Mouse (Mus musculus): ENCODE data around the gene Dpy30.

Gene Dpy30

DNA sequence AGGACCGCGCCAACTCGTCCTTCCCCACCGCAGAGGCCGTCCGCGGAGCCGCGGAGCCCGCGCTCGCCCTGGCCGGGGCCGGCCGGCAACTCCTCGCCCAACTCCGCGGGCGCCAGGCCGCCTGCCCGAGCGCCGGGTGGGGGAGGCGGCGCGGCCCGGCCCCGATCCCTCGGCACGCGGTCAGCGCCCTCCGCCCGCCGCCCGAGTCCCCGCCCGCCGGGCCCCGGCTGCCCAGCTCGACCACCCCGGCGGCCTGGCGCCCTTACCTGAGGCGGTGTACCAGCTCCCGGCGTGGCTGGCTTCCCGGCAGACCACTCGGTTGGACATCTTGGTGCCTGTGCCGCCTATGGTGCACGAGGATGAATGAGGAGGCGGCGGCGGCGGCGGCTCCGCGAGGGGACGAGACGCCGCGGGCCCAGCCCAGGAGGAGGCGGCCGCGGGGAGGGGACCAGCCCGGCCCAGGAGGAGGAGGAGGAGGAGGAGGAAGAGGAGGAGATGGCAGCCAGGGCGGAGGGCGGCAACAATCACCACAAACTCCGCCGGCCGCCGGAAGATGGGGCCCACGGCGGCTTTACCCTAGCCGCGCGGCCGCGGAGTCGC is 29.2 kb downstream of the Dpy30 start:
- peak; percentile 80 for DNase-seq

DNA sequence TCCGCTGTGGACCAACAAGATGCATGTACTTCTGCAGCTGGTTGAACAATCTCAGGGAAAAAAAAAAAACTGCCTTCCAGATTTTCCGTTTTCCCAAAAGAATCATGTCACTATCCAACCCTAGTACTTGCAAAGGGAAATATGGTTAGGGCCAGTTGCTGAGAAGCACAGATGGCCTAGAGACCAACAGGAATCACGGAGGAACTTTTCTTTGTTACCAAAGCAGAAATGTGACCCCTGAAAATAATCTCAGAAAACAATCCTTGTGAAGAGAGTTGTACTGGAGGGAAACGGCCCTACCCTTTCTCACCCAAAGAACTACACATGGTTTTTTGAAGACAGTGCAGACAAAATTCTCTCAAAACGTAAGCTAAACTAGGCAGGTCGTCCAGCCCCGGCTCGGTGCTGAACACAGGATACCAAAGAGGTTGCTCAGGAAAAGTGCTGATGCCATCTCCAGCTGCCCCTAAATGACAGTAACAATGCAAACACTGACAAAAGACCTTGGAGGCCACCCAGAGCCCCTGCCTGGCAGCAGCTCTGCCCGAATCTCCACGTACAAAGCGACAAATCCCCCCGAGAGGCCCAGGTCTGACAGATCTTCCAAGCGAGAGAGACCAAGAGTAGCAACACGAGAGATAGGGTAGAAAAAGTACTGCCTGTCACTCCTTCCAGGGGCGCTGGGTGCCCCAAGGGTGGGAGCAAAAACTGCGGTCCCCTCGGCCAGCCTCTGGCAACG is 29.9 kb downstream of the Dpy30 start:
- DNase-seq, result no peak

DNA sequence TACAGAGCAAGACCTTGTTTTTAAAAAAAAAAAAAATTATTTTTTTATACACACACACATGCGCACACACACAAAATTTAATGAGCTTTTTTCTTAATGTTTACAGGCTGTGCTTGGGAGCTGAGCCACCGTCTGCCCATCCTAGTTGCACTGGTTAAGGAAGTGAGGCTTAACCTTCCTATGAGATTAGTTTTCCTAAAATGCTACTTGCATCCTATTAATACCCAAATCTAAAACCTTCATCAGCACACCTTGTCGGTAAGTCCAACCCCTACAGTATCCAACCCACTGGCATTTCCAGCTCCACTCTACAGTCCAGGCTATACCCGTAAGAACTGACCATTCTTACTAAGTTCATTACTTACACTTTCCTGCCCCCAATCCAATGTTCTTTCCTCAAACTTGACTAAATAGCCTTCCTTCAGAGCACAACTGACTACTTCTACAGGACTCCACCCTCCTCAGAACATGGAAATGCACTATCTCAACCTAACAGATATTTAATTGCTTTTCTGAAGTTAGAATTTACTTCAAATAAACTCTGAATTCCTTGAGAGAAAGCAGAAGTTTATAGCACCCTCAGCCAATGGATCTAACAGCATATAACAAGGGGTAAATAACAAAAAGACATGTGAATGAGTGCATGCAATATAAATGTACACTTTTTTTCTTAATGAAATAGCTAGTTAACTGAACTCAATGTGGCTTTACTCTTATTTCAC is 31.9 kb downstream of the Dpy30 start:
- DNase-seq, result no peak

DNA sequence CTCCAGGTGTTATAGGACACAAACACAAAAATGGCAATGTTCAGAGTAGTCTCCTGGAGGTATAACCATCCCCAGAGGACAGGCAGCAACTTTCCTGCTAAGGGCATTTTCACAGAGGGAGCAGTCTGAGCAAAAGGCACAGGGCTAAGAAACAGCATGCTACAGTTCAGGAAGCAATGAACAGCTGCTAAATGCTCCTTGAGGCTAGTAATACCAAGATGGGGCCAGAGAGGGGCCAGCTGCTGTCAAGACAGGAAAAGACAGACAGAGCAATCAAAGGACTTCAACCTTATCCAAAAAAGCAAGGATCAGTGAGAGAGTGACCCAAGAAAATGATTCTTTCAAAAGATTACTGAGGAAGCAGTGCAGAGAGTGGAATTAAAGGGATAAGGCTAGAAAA is 32.9 kb downstream of the Dpy30 start:
- no peak for DNase-seq

DNA sequence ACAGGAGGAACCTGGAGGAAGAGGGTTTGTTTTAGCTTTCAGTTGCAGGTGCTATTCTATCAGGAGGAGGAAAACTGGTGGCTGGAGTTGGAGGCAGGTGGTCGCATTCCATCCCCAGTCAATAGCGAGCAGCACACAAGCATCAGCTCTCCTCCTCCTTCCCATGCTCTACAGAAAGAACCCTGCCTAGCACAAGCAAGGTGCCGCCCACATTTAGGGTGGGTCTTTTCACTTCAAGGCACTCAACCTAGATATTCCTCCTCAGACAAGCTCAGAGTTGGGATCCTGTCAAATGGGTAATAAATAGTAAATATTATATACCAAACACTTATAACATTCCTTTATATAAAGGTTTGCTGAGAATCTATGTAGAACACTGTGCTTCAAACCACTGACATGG is 33.5 kb downstream of the Dpy30 start:
- DNase-seq, result no peak

DNA sequence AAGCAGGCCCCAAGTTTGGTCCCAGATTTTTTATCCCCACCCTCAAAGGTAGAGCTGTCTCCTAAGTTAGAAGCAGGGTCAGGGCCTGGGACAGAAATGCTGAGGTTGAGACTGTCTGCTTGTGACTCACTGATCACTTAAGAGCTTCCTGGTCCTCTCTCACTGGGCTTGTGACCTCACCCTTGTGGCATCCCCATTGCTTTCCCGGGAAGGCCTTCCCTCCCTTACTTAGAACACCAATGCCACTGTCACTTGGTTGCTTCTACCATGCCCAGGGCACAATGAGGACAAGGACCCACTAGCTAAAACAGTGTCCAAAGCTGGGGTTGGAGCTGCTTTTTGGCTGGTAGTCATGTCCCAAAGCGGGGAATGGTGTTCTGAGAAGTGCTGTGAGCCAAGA is 35.1 kb downstream of the Dpy30 start:
- DNase-seq, result no peak

DNA sequence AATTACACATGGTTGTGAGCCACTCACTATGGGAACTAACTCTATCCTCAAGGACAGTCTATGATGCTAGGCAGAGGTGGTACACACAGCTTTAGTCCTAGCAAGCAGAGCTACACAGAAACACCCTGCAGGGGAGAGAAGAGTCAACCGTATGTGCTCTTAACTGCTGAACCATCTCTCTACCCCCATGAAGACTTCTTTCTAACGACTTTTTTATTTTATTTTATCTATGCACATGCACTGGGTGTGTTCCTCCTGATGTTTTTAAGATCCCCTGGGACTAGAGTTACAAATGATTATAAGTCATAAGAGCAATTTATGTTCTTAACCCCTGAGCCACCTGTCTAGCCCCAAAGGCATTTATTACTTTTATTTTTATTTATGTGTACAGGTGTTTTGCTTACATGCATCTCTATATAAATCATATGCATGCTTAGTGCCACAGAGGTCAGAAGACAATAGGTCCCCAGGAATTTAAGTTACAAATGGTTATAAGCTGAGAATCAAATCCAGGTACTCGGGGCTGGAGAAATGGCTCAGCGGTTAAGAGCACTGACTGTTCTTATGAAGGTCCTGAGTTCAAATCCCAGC is 37.5 kb downstream of the Dpy30 start:
- no peak for DNase-seq

DNA sequence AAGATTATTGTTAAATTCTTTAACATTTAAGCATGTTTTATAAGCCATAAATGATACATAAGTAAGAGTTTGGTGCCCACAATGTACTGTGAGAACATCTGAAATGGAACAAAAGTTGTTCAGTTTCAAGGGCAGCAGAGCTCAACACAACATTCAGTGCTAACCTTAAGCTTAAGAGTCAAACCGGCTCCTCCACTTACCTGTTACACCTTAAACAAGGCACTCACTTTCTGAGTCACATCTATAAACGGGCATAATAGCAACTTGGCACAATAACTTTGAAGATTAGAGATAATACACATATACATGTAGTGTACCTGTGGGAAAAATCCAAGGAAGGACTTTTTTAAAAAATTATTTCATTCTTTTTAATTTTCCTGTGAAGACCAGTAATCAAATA is 38.0 kb downstream of the Dpy30 start:
- DNase-seq, result no peak

DNA sequence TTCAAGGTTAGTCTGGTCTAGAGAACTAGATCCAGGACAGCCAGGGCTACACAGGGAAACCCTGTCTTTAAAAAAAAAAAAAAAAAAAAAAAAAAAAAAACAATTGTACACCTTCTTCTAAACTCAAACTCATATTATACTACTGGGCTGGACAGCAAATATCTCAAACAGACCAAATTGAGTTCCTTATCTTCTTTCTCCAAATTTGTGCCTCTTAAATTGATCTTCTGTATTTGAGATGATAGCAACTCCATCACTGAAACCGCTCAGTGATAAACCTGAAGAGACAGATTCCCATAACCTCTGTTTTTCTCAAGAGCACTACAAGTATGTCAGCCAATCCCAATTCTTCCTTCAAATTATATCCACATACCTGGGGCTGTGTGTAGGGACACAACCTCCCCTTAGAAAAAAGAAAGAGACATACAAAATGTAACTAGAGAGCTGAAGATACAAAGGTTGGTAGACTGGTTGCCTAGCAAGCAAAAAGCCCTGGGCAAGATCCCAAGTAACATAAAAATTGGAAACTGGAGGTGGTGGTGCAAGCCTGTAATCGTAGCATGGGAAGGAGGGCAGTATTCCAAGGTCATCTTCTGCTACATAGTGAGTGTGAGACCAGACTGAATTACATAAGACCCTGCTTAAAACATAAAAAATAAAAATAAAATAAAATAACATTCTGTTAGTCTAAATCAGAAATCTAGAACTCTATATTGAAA is 39.2 kb downstream of the Dpy30 start:
- DNase-seq, result no peak

DNA sequence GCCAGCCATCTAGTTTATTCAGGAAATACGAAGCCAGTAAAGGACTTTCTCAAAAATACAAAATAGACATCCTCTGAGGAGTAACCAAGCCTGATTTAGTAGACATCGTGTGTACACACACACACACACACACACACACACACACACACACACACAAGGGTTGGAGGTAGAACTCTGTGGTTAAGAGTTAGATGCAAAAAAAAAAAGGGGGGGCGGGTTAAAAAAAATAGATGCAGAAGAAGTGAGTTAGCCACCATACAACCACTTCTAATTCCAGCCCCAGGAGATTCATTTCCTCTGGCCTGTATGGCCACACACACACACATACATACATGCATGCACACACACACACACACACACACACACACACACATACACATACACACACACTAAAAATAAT is 41.7 kb downstream of the Dpy30 start:
- no peak for DNase-seq

DNA sequence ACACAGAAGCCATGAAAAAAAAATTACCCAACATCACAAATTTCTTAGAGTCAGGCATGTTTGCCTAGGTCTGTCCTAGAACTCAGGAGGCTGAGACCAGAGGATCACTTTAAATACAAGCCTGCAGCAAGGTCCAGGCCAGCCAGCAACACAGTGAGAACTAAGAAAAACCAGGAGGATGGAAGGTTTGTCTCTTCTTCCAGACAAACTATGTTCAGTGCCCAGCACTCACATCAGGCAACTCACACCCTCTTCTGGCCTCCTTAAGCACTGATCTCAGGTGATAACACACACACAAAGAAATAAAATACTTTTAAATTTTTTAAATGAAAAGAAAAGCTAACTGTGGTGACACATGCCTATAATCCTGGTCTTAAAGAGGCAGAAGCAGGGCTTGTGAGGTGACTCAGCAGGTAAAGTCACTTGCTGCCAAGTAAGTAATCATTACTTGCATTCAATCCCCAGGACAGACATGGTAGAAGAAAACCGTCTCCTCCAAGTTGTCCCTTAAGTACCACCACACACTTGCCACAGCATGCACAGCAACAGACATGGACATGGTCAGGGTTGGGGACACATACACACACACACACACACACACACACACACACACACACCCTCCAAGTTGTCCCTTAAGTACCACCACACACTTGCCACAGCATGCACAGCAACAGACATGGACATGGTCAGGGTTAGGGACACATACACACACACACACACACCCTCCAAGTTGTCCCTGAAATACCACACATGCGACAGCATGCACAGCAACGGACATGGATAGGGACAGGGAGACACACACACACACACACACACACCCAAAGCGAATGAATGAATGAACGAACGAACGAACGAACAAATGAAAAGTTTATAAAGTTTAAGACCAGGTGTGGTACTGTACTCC is 44.5 kb downstream of the Dpy30 start:
- no peak for DNase-seq

DNA sequence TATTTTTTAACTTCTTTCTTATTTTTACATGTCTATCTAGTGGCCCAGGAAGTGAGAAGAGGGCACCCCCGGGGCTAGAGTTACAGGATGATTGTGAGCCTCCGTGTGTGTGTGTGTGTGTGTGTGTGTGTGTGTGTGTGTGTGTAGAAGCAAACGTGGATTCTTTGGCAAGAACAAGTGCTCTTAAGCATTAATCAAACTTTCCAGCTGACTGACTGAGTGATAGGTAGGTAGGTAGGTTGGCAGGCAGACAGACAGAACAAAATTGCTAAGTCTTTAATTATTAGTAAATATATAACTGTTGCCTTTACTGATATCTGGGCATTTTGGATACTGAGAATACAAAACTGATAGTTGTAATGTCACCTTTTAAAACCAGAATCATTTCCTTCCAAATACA is 49.3 kb downstream of the Dpy30 start:
- no peak for DNase-seq

DNA sequence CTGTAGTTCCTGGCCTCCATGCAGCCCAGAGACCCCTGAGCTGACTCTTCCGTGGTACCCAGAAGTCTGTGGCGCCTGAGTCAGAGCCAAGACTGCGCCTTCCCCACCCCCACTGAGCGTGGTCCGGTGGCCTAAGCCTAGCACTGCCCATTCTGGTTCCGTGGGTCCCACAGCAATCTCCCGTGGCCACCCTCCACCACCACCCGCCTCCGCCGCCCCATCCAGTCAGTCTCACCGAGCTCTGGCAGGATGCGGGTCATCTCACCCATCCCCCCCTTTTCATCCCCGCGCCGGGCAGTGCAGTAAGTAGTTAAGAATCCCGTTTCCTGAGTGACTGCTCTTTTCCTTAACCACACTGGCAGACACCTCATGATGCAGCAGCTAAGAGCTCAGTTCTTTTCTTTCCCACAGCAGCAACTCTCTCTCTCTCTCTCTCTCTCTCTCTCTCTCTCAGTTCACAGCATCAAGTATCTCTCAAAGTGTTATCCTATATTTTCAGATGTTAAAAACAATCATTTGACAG is 51.0 kb downstream of the Dpy30 start:
- DNase-seq, result no peak

DNA sequence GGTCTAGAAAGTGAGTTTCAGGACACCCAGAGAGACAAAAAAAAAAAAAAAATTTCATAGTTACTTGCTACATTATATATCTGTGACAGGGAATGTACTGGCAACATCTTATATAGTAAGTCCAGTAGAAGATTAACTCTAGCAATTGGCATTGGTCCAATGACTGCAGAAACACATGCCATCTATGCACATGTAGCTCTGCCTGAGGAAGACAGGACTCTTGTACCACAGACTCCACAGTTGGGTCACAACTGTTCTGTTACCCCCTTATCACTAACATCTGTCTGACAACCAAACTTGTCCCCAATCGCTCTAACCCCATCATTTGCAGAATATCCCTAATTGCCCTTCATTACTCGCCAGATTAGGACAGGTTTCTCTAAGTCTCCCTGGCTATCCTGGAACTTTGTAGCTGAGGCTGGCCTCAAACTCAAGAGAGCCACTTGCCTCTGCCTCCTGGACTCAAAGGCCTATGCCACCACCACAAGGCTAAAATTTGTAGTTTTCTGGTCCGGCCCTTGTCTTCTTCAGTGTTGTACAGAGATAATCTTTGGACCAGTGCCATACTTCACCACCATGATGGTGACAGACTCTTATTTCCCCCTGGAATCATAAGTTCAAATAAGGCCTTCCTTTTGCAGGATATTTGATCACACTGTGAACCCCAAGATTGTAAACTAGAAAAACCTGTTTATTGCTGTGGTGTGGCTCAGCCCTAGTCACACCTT is 52.0 kb downstream of the Dpy30 start:
- DNase-seq, result no peak

DNA sequence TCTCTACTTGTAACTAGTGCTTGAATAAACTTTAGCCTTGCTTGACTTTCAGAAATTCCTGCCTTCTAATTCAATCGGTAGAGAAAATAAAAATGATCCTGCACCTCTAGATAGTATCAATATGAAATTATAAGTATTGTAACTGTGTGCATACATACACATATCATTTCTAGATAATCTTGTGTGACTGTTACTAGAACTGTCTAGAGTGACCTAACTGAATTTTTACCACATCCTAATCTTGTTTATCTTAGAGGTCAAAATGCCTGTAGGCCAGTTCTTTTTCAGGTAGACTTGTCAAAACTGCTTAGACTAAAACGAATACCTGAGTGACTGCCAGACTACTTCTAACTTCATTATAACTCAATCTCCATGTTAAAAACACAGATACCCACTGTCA is 53.5 kb downstream of the Dpy30 start:
- no peak for DNase-seq

DNA sequence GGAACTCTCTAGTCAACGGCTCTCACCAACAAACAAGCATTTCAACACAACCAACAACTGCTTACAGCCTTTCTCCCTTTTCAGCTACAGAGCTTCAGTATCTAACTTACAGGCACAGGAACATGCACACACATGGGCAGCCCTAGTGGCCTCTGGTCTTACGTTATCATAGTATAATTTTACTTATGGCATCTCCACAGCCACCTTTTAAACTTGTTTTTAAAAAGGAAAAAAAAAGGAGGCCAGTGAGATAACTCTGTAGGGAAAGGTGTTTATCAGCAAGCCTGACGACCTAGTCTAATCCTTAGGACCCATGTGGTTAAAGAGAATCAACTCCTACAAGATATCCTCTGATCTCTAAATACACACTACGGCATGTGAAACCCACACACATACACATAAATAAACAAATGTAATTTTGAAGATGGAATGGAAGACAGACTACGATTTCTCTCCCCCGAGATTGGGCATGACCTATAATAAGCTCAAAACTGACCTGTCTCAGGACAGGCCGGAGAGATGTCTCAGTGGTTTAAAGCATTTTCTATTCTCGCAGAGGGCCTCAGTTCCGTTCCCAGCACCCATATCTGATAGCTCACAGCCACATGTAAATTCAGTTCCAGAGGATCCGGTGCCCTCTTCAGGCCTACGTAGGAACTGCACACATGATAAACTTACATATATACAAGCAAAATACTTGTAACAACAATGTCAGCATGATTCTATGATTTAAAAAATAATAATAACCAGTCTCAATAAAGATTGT is 56.1 kb downstream of the Dpy30 start:
- no peak for DNase-seq

DNA sequence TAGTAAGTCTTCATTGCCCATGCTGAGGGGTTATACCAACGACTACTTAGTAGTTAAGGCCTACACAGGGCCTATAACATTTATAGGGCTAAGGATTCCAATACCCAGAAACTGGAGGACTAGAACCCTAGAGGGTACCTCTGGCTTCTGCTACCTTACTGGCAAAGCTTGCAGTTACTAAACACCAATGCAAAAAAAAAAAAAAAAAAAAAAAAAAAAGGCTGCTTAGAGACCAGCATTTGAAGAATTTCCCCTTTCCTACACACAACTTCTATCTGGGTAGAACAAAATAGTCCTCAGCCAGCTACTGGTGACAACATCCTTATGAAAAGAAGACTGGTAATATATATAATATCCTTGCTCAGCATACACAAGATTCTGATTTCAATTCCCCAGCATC is 58.1 kb downstream of the Dpy30 start:
- DNase-seq, result no peak

DNA sequence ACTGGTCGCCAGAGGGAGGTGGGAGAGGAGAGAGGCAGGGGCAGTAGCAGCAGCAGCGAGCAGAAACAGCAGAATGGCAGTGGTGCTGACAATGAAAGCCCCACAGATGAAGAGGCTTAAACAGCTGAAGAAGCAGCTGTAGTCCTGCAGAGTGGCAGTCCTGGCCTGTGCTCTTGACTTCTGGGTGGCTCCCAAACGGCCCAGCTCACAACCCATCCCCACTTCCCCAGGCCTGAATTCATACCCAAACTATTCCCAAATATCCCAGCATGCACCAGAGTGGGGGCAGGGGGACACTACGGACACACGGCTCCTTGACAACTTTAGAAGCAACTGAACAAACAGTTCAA is 58.6 kb downstream of the Dpy30 start:
- DNase-seq, result no peak

DNA sequence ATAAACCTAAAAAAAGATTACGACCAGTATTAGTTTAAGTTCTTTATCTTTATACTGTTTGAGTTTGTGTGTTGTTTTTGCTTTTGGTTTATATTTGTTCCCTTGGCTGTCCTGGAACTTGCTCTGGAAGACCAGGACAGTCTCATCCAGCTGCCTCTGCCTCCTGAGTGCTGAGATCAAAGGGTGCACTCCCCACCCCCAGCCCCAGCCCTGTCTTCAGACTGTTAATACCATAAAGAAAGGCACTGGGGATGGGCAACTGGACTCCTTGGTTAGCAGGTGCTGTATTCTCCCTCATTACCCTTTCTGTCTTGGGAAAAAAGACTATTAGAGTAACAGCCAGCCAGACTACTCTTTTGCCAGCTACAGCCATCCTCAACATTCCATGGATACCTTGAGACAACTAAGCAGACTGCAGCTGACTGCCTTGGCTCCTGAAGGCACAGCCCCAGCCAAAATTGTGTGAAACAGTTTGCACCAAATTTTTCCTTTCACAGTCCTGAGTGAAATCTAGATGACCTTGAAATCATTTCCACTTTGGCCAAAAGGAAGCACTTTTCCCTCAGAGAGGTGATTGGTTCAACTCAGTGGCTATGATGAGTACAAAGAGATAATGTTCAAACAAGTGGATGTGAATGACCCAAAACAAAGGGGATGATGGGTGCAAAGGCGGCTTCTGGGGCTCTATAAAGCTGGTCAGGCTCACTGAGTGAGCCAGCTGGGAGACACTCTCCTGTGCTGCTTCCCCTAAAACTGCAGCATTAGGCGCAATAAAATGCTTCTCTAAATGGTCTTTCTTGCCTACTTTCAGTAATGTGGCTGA is 59.2 kb downstream of the Dpy30 start:
- no peak for DNase-seq

DNA sequence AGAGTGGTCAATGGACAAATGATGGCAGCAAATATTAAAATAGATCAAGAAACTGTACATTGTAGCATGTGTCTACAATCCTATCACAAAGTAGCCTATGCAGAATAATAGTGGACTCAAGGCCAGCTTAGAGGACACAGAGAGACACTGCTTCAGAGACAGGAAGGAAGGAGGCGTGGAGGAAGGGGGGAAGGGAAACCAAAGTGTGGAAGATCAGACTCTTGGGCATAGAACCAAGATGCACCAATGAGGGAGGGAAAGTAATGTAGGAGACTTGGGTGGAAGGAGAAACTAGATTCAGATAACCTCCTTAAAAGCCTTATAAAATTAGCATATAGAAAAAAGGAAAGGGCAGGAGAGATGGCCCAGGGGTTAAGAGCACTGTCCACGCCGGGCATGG is 61.3 kb downstream of the Dpy30 start:
- DNase-seq, result no peak

Measured in cerebellum, adult 11-12 months (tissue).